Mouse (Mus musculus): ENCODE measurements around the gene Epb41l1.

DNA sequence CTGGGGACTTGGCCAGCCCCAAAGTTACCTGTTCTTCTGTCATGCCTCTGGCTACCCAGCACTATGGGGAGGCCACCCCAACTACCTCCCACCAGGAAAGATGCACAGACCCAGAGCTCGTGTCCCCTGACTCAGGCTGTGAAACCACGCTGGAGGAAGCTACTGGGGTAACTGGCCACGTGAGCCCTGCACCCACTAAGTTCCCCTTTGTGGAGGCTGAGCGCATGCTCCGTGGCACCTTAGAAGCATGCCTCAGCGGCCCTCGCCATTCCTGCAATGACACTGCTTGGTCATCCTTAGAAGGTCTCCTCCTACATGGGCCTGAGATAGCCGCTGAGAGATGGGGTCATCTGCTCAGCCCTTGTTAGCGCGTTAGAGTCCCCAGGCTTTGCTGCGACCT, 102.3 kb downstream of the Epb41l1 start:
- TF ChIP-seq CTCF (IDR thresholded peaks at IDR 0.05; ENCODE audit: borderline replicate concordance, control insufficient read depth, extremely low read depth, insufficient read depth, low read length, poor library complexity), result no peak
- no peak for TF ChIP-seq POLR2A (IDR thresholded peaks at IDR 0.05; ENCODE audit: control insufficient read depth, extremely low read depth, insufficient read depth, low read length, poor library complexity)
